In genomic region chr9:62042167-62042566, GRCm38 (mm10) we compare ENCODE assay signal across 16 mouse cellular contexts.
"Had no signal": no experiment of that assay in that cellular context is flagged by ENCODE, and none has a peak within 500 bp of the region (broad histone marks: within the 10 kb centered on the region; RNA-seq: fewer than 3 reads in every experiment).

No protein-coding gene starts in this region.

- H3K27ac ChIP-seq: neural tube, embryonic 13.5 days; neural tube, embryonic 15.5 days; stomach, embryonic 15.5 days; stomach, postnatal 0 days had no signal

- DNase-seq: retina, postnatal 1 day; right cerebral cortex, adult 18-20 months; right cerebral cortex, postnatal 14 days; right cerebral cortex, postnatal 25 days; right cerebral cortex, postnatal 4 days; spleen, adult 18-20 months; thymus, adult 18-20 months; thymus, adult 2 months; thymus, postnatal 14 days; thymus, postnatal 25 days; thymus, postnatal 36 days; thymus, postnatal 4 days had no signal

- H3K36me3 ChIP-seq: neural tube, embryonic 13.5 days; neural tube, embryonic 15.5 days; stomach, embryonic 15.5 days had no signal

- H3K4me3 ChIP-seq: neural tube, embryonic 13.5 days; neural tube, embryonic 15.5 days; stomach, embryonic 15.5 days had no signal

- H3K4me1 ChIP-seq: neural tube, embryonic 13.5 days had no signal

- H3K9ac ChIP-seq: neural tube, embryonic 13.5 days; neural tube, embryonic 15.5 days; stomach, embryonic 15.5 days had no signal

- H3K27me3 ChIP-seq: neural tube, embryonic 13.5 days; neural tube, embryonic 15.5 days; stomach, embryonic 15.5 days had no signal

- H3K9me3 ChIP-seq: neural tube, embryonic 13.5 days; neural tube, embryonic 15.5 days; stomach, embryonic 15.5 days had no signal

- H3K4me2 ChIP-seq: neural tube, embryonic 13.5 days; neural tube, embryonic 15.5 days; stomach, embryonic 15.5 days had no signal
